Comparison of ENCODE assay signal across 10 mouse cellular contexts in genomic region chr8:93398044-93398443, GRCm38 (mm10). TPM values are rescaled to one million over a fixed set of nuclear protein-coding genes. Genes with fewer than 3 reads are reported as not detected.
DNase-seq lines count a peak whose midpoint lies in the region; ATAC-seq and TF ChIP-seq lines count a peak whose summit lies in the region.
"Had no signal": no experiment of that assay in that cellular context is flagged by ENCODE, and none has a peak within 500 bp of the region (broad histone marks: within the 10 kb centered on the region; RNA-seq: fewer than 3 reads in every experiment).

No protein-coding gene starts in this region.

- no peaks in the 10 kb centered on the region for H3K79me2 ChIP-seq in MEL (ENCODE audit: control insufficient read depth, insufficient read depth, low read length, poor library complexity)

- no peaks in the 10 kb centered on the region for H3K9me3 ChIP-seq in MEL (replicated peaks; ENCODE audit: insufficient read depth, low read length)

- intact Hi-C loops in gastrocnemius, adult 2 months (cut with DNase I) = loop anchor here (5.0 to 10.0 kb wide), 2 partner anchors 181 to 343 kb away; no protein-coding TSS in a partner anchor
- intact Hi-C loops in left cerebral cortex, postnatal 14 days (cut with DNase I) = loop anchor here (5.0 kb wide), 2 partner anchors 181 to 341 kb away; no protein-coding TSS in a partner anchor
- intact Hi-C loops in left cerebral cortex, postnatal 4 days (cut with DNase I) = loop anchor here (2.0 kb wide), 1 partner anchor 387 kb away; no protein-coding TSS in a partner anchor

- H3K36me3 ChIP-seq in MEL (ENCODE audit: control insufficient read depth in 1 of 2, insufficient read depth in 2 of 2, low read length in 2 of 2) = no peaks in the 10 kb centered on the region
- H3K36me3 ChIP-seq: G1E had no signal

- no peaks in the 10 kb centered on the region for H3K4me1 ChIP-seq in MEL (ENCODE audit: control insufficient read depth in 1 of 2, insufficient read depth in 2 of 2, low read length in 2 of 2)

- no peak overlapping the region for H3K27ac ChIP-seq in gastrocnemius, adult 2 months
- H3K27ac ChIP-seq in MEL (ENCODE audit: control insufficient read depth, low read depth, low read length) = no peak overlapping the region

- peak; percentile 52 for TF ChIP-seq CTCF in gastrocnemius, adult 2 months (IDR thresholded peaks at IDR 0.05)
- no peak; a peak in 1 of 6 replicates for TF ChIP-seq CTCF in MEL (IDR thresholded peaks at IDR 0.05 in 2 of 3, conservative IDR thresholded peaks at IDR 0.05 in 1 of 3; ENCODE audit: control insufficient read depth in 1 of 3, insufficient read depth in 1 of 3, low read depth in 2 of 3, low read length in 3 of 3, poor library complexity in 1 of 3, severe bottlenecking in 1 of 3)

- no peak for DNase-seq in gastrocnemius, adult 2 months
- no peak for DNase-seq in gastrocnemius, postnatal 10 days
- peak; percentile 12 to 32 for DNase-seq in left cerebral cortex, postnatal 14 days (ENCODE audit: low spot score in 2 of 2)
- DNase-seq in left cerebral cortex, postnatal 4 days = no peak
- no peak for DNase-seq in MEL (ENCODE audit: low read depth, low spot score)
- peak; percentile 29 to 31 for DNase-seq in kidney, postnatal 4 days

- no peak for TF ChIP-seq POLR2A in MEL (IDR thresholded peaks at IDR 0.05; ENCODE audit: control insufficient read depth in 1 of 2, insufficient read depth in 1 of 2, low read depth in 1 of 2, low read length in 2 of 2, poor library complexity in 1 of 2)

- H3K27me3 ChIP-seq in MEL (ENCODE audit: control insufficient read depth in 1 of 2, insufficient read depth in 2 of 2, low read length in 2 of 2) = no peaks in the 10 kb centered on the region

- H3K4me3 ChIP-seq in gastrocnemius, adult 2 months = no peak overlapping the region
- H3K4me3 ChIP-seq in MEL (ENCODE audit: control insufficient read depth in 1 of 2, insufficient read depth in 1 of 2, low read depth in 2 of 2, low read length in 2 of 2) = no peak overlapping the region

- TF ChIP-seq EP300 in MEL (IDR thresholded peaks at IDR 0.05; ENCODE audit: low read depth in 1 of 2, low read length in 2 of 2) = no peak

- H3K9ac ChIP-seq in MEL (ENCODE audit: control insufficient read depth, low read depth, low read length, poor library complexity, severe bottlenecking) = no peak overlapping the region

- peak; percentile 24 for TF ChIP-seq RAD21 in MEL (IDR thresholded peaks at IDR 0.05; ENCODE audit: low read depth, low read length)

- no peak for ATAC-seq in CD4-positive, CD25-positive, alpha-beta regulatory T cell, adult 4 months
- ATAC-seq in erythroid progenitor cell, adult 5-6 weeks (replicated peaks; ENCODE audit: low FRiP score, poor library complexity, severe bottlenecking) = no peak

TF ChIP-seq in MEL, 35 proteins besides CTCF, POLR2A, EP300 and RAD21:
- TF ChIP-seq CHD2 (IDR thresholded peaks at IDR 0.05; ENCODE audit: low read length) (no peak), SMC3 (IDR thresholded peaks at IDR 0.05; ENCODE audit: low read depth, low read length) (peak; percentile 28; the same call in 1 of the 2 replicates), USF2 (IDR thresholded peaks at IDR 0.05; ENCODE audit: borderline replicate concordance in 1 of 2, insufficient read depth in 1 of 2, low read depth in 1 of 2, low read length in 2 of 2) (no peak)

RNA-seq across cellular contexts. Expression of gene Ces1h, which starts 18.5 kb away (rescaled TPM):
- total RNA-seq in gastrocnemius, adult 2 months (2021) = not detected
- total RNA-seq in gastrocnemius, postnatal 10 days (2021) = not detected
- total RNA-seq in left cerebral cortex, postnatal 14 days (2021) = not detected
- total RNA-seq in left cerebral cortex, postnatal 4 days (2021) = not detected
- total RNA-seq in MEL (2012; rRNA removed) = not detected in 2 replicates
- not detected for polyA plus RNA-seq in MEL (2012; ENCODE audit: insufficient read depth in 1 of 2, insufficient read length in 2 of 2, low read depth in 1 of 2, low replicate concordance in 2 of 2, missing spikeins in 1 of 2)
- not detected for polyA plus RNA-seq in CD4-positive, CD25-positive, alpha-beta regulatory T cell, adult 4 months (2017; shearing (Covaris generic))
- total RNA-seq in erythroid progenitor cell, adult 5-6 weeks (2015; ENCODE audit: low replicate concordance) = not detected in 2 replicates
- not detected in 2 replicates for total RNA-seq in erythroid progenitor cell, adult 5-6 weeks (2017; ENCODE audit: low replicate concordance)
- total RNA-seq: G1E; neutrophil, adult 5-6 weeks had no signal
- polyA plus RNA-seq: G1E had no signal

Comparison
In these comparisons a context has a peak if more than half of its experiments do, and no peak if none do; other contexts are left out.
1. DNase-seq: peak in left cerebral cortex, postnatal 14 days (2 of 2) and kidney, postnatal 4 days (2 of 2); none in gastrocnemius, adult 2 months (single experiment), gastrocnemius, postnatal 10 days (single experiment), left cerebral cortex, postnatal 4 days (single experiment) and MEL (single experiment).